Mouse (Mus musculus): ENCODE measurements around the gene Khsrp. TPM values are rescaled to one million over a fixed set of nuclear protein-coding genes. Genes with fewer than 3 reads are reported as not detected.

The Khsrp gene
- polyA plus RNA-seq, 1 experiment = 68.5 TPM

DNA sequence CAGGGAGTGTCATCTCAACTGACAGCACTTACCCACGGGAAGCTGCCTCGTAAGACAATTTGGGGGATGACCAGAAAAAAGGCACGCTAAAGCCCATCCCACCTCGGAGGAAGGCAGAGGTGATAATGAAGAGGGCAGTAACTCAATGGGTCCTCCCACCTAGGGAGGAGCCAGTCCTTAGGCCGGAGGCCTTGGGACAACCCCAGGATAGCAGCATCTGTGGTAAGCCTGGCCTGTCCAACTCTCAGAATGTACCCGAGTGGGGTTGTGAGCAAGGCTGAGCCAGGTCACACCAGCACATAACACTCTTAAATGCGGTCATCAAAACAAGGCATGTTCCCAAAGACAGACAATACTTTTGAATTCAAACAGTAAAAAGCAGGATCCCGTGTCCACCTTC is 1.6 kb downstream of the Khsrp start:
- Histone ChIP-seq H3K79me3 (ENCODE audit: low read depth) (peaks cover 39% of the 10 kb centered on the region), H3K4me3 (ENCODE audit: insufficient read depth, poor library complexity, severe bottlenecking) (peak overlapping the region; percentile 93), H3K27me3 (ENCODE audit: control insufficient read depth, insufficient read depth, insufficient read length) (no peaks in the 10 kb centered on the region), H3K79me2 (ENCODE audit: control insufficient read depth, insufficient read depth) (peaks cover 62% of the 10 kb centered on the region), H3ac (ENCODE audit: control insufficient read depth, insufficient read length, low read depth) (peak overlapping the region; percentile 93), H3K36me3 (ENCODE audit: control insufficient read depth, insufficient read depth) (peaks cover 37% of the 10 kb centered on the region)
- TF ChIP-seq MAX (IDR thresholded peaks at IDR 0.05) (no peak), MYOG (IDR thresholded peaks at IDR 0.05; ENCODE audit: control insufficient read depth, extremely low read depth, insufficient read length) (no peak), USF1 (IDR thresholded peaks at IDR 0.05; ENCODE audit: low read depth) (no peak), CEBPB (IDR thresholded peaks at IDR 0.05; ENCODE audit: low read depth) (no peak), MYOD1 (IDR thresholded peaks at IDR 0.05; ENCODE audit: control insufficient read depth, insufficient read length, low read depth) (no peak), CTCF (IDR thresholded peaks at IDR 0.05; ENCODE audit: control insufficient read depth, insufficient read depth, insufficient read length) (no peak), FOSL1 (IDR thresholded peaks at IDR 0.05; ENCODE audit: insufficient read depth, low read length, poor library complexity, severe bottlenecking) (no peak)

DNA sequence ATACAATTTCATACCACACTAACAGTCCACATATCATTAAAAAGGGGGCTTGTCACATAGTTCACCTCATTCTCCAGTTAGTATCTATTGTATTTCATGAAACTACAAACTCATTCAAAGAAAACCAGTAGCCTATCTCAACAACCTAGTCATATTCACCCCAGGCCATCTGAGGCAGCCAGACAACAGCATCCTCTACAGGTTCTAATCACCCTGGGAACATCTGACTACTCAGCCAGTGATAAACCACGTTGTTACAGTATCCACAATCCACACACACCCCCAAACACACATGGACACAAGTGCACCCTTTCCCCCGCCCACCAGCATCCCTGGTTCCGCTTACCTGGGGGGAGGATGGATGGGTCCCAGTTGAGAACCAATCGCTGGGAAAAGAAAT is 3.9 kb downstream of the Khsrp start:
- H3ac ChIP-seq (ENCODE audit: control insufficient read depth, insufficient read length, low read depth) = no peak overlapping the region
- peaks cover 54% of the 10 kb centered on the region for H3K36me3 ChIP-seq (ENCODE audit: control insufficient read depth, insufficient read depth)
- H3K79me2 ChIP-seq (ENCODE audit: control insufficient read depth, insufficient read depth) = peaks cover 62% of the 10 kb centered on the region
- H3K4me3 ChIP-seq (ENCODE audit: insufficient read depth, poor library complexity, severe bottlenecking) = no peak overlapping the region
- H3K79me3 ChIP-seq (ENCODE audit: low read depth) = peaks cover 39% of the 10 kb centered on the region
- no peaks in the 10 kb centered on the region for H3K27me3 ChIP-seq (ENCODE audit: control insufficient read depth, insufficient read depth, insufficient read length)
- TF ChIP-seq FOSL1 (IDR thresholded peaks at IDR 0.05; ENCODE audit: insufficient read depth, low read length, poor library complexity, severe bottlenecking) (no peak), CEBPB (IDR thresholded peaks at IDR 0.05; ENCODE audit: low read depth) (no peak), CTCF (IDR thresholded peaks at IDR 0.05; ENCODE audit: control insufficient read depth, insufficient read depth, insufficient read length) (no peak), USF1 (IDR thresholded peaks at IDR 0.05; ENCODE audit: low read depth) (no peak), MYOG (IDR thresholded peaks at IDR 0.05; ENCODE audit: control insufficient read depth, extremely low read depth, insufficient read length) (no peak), MAX (IDR thresholded peaks at IDR 0.05) (no peak), MYOD1 (IDR thresholded peaks at IDR 0.05; ENCODE audit: control insufficient read depth, insufficient read length, low read depth) (no peak)

DNA sequence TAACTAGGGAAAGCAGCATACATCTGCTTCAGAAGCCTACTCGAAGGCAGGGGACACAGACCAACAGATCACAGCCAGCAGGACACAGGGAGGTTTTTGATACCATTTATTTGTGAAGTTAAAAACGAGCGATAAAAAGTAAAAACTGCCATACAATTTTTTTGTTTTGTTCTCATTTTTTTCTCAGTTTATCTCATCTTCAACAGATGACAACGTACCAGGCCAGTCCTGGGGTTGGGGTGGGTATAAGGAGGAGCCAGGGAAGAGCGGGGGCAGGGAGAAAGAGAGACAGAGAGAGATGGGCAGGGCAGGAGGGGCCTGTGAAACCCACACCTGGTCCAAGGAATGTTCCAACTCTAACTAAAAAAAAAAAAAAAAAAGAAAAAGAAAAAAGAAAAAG is 10.4 kb downstream of the Khsrp start:
- H3K27me3 ChIP-seq (ENCODE audit: control insufficient read depth, insufficient read depth, insufficient read length) = no peaks in the 10 kb centered on the region
- H3K79me3 ChIP-seq (ENCODE audit: low read depth) = no peaks in the 10 kb centered on the region
- peaks cover 58% of the 10 kb centered on the region for H3K36me3 ChIP-seq (ENCODE audit: control insufficient read depth, insufficient read depth)
- no peak overlapping the region for H3K4me3 ChIP-seq (ENCODE audit: insufficient read depth, poor library complexity, severe bottlenecking)
- H3K79me2 ChIP-seq (ENCODE audit: control insufficient read depth, insufficient read depth) = peaks cover 8% of the 10 kb centered on the region
- no peak overlapping the region for H3ac ChIP-seq (ENCODE audit: control insufficient read depth, insufficient read length, low read depth)
- TF ChIP-seq CEBPB (IDR thresholded peaks at IDR 0.05; ENCODE audit: low read depth) (no peak), MYOD1 (IDR thresholded peaks at IDR 0.05; ENCODE audit: control insufficient read depth, insufficient read length, low read depth) (no peak), FOSL1 (IDR thresholded peaks at IDR 0.05; ENCODE audit: insufficient read depth, low read length, poor library complexity, severe bottlenecking) (no peak), USF1 (IDR thresholded peaks at IDR 0.05; ENCODE audit: low read depth) (no peak), CTCF (IDR thresholded peaks at IDR 0.05; ENCODE audit: control insufficient read depth, insufficient read depth, insufficient read length) (no peak), MAX (IDR thresholded peaks at IDR 0.05) (no peak), MYOG (IDR thresholded peaks at IDR 0.05; ENCODE audit: control insufficient read depth, extremely low read depth, insufficient read length) (no peak)

GRCm38 (mm10) chr17:57019693-57020092 is 11.6 kb downstream of the Khsrp start:
- TF ChIP-seq FOSL1 (IDR thresholded peaks at IDR 0.05; ENCODE audit: insufficient read depth, low read length, poor library complexity, severe bottlenecking) (no peak), CEBPB (IDR thresholded peaks at IDR 0.05; ENCODE audit: low read depth) (no peak), MYOG (IDR thresholded peaks at IDR 0.05; ENCODE audit: control insufficient read depth, extremely low read depth, insufficient read length) (no peak), MAX (IDR thresholded peaks at IDR 0.05) (no peak), MYOD1 (IDR thresholded peaks at IDR 0.05; ENCODE audit: control insufficient read depth, insufficient read length, low read depth) (no peak)
- no peaks in the 10 kb centered on the region for H3K79me3 ChIP-seq (ENCODE audit: low read depth)
- no peak overlapping the region for H3K4me3 ChIP-seq (ENCODE audit: insufficient read depth, poor library complexity, severe bottlenecking)
- no peaks in the 10 kb centered on the region for H3K79me2 ChIP-seq (ENCODE audit: control insufficient read depth, insufficient read depth)
- no peaks in the 10 kb centered on the region for H3K27me3 ChIP-seq (ENCODE audit: control insufficient read depth, insufficient read depth, insufficient read length)
- no peak overlapping the region for H3ac ChIP-seq (ENCODE audit: control insufficient read depth, insufficient read length, low read depth)
- peaks cover 46% of the 10 kb centered on the region for H3K36me3 ChIP-seq (ENCODE audit: control insufficient read depth, insufficient read depth)

- Histone ChIP-seq H3ac (ENCODE audit: control insufficient read depth, insufficient read length, low read depth) (no peak overlapping the region), H3K79me2 (ENCODE audit: control insufficient read depth, insufficient read depth) (peaks cover 25% of the 10 kb centered on the region), H3K36me3 (ENCODE audit: control insufficient read depth, insufficient read depth) (peaks cover 21% of the 10 kb centered on the region), H3K27me3 (ENCODE audit: control insufficient read depth, insufficient read depth, insufficient read length) (no peaks in the 10 kb centered on the region), H3K4me3 (ENCODE audit: insufficient read depth, poor library complexity, severe bottlenecking) (no peak overlapping the region), H3K79me3 (ENCODE audit: low read depth) (peaks cover 14% of the 10 kb centered on the region)
- TF ChIP-seq MYOG (IDR thresholded peaks at IDR 0.05; ENCODE audit: control insufficient read depth, extremely low read depth, insufficient read length) = no peak
- no peak for TF ChIP-seq CEBPB (IDR thresholded peaks at IDR 0.05; ENCODE audit: low read depth)
- no peak for TF ChIP-seq CTCF (IDR thresholded peaks at IDR 0.05; ENCODE audit: control insufficient read depth, insufficient read depth, insufficient read length)
- no peak for TF ChIP-seq FOSL1 (IDR thresholded peaks at IDR 0.05; ENCODE audit: insufficient read depth, low read length, poor library complexity, severe bottlenecking)
- TF ChIP-seq MYOD1 (IDR thresholded peaks at IDR 0.05; ENCODE audit: control insufficient read depth, insufficient read length, low read depth) = no peak
These were observed 19.0 kb downstream of the Khsrp start for GRCm38 (mm10) chr17:57012245-57012795.

All from C2C12 (cell line).